Mouse (Mus musculus) neural tube, embryonic 11.5 days (tissue): ENCODE measurements around the gene Plin4. TPM values are rescaled to one million over a fixed set of nuclear protein-coding genes. Genes with fewer than 3 reads are reported as not detected.

Source experiments
- polyA plus RNA-seq: library from polyadenylated mRNA; unstranded; fragments of >200 nt; fragmentation: Nextera tagmentation; extraction: Ambion mirVana; gene quantifications from 2 replicates; pipeline ENCODE4 v1.2.1, GENCODE M21; 2014

Plin4 gene
- polyA plus RNA-seq, 1 experiment from 2014 or later, result 0.13 TPM

Other genes with a start within 250 kb of the Plin4 start
- 7.9 and 8.2 TPM in 2 replicates for gene Zfp119a, start 230.9 kb downstream of the Plin4 start, polyA plus RNA-seq
- 15.5 and 15.7 TPM in 2 replicates for gene Zfp959, start 217.7 kb downstream of the Plin4 start, polyA plus RNA-seq
- 6.1 TPM in 2 replicates for gene Zfp119b, start 160.3 kb downstream of the Plin4 start, polyA plus RNA-seq
- 2.1 and 2.3 TPM in 2 replicates for gene Ebi3, start 157.2 kb downstream of the Plin4 start, polyA plus RNA-seq
- gene Yju2, start 150.7 kb downstream of the Plin4 start, polyA plus RNA-seq, result 19.2 and 25.1 TPM in 2 replicates
- 89.7 and 95.3 TPM in 2 replicates for gene Shd, start 139.3 kb downstream of the Plin4 start, polyA plus RNA-seq
- 68.3 and 86.8 TPM in 2 replicates for gene Fsd1, start 123.3 kb downstream of the Plin4 start, polyA plus RNA-seq
- gene Stap2, start 104.2 kb downstream of the Plin4 start, polyA plus RNA-seq, result 5.4 and 6.3 TPM in 2 replicates
- gene Mpnd, start 104.1 kb downstream of the Plin4 start, polyA plus RNA-seq, result 157 and 176 TPM in 2 replicates
- 122 and 125 TPM in 2 replicates for gene Sh3gl1, start 73.2 kb downstream of the Plin4 start, polyA plus RNA-seq
- gene Chaf1a, start 69.4 kb downstream of the Plin4 start, polyA plus RNA-seq, result 23.5 and 25.0 TPM in 2 replicates
- gene Ubxn6, start 34.8 kb downstream of the Plin4 start, polyA plus RNA-seq, result 45.3 and 45.6 TPM in 2 replicates
- 124 and 136 TPM in 2 replicates for gene Hdgfl2, start 30.2 kb downstream of the Plin4 start, polyA plus RNA-seq
- gene Plin5, start 7.8 kb upstream of the Plin4 start, polyA plus RNA-seq, result 0.16 and 0.23 TPM in 2 replicates
- gene Lrg1, start 12.2 kb upstream of the Plin4 start, polyA plus RNA-seq, result not detected in 2 replicates
- gene Sema6b, start 30.5 kb upstream of the Plin4 start, polyA plus RNA-seq, result 3.9 and 4.3 TPM in 2 replicates
- gene Tnfaip8l1, start 52.7 kb upstream of the Plin4 start, polyA plus RNA-seq, result 10.2 and 11.0 TPM in 2 replicates
- gene Mydgf, start 74.1 kb upstream of the Plin4 start, polyA plus RNA-seq, result 67.7 and 71.2 TPM in 2 replicates
- gene Dpp9, start 109.1 kb upstream of the Plin4 start, polyA plus RNA-seq, result 39.1 and 42.5 TPM in 2 replicates
- gene Fem1a, start 147.0 kb upstream of the Plin4 start, polyA plus RNA-seq, result 16.8 and 18.3 TPM in 2 replicates
- 2.4 and 2.5 TPM in 2 replicates for gene Ticam1, start 167.0 kb upstream of the Plin4 start, polyA plus RNA-seq
- 33.0 and 37.8 TPM in 2 replicates for gene Plin3, start 183.1 kb upstream of the Plin4 start, polyA plus RNA-seq
- not detected in 2 replicates for gene Arrdc5, start 190.5 kb upstream of the Plin4 start, polyA plus RNA-seq
- gene Uhrf1, start 193.5 kb upstream of the Plin4 start, polyA plus RNA-seq, result 116 and 128 TPM in 2 replicates
- 53.5 and 59.9 TPM in 2 replicates for gene Kdm4b, start 216.3 kb upstream of the Plin4 start, polyA plus RNA-seq